Mouse (Mus musculus) heart, adult 2 months (tissue): Measurements from ENCODE around the gene Dusp14.

ENCODE experiments used
- CTCF ChIP-seq: fragments of 200-600 bp; IDR thresholded peaks from 2 replicates; pipeline ENCODE4 v1.8.1; 2022; ENCODE audit warnings: antibody characterized with exemption, mild to moderate bottlenecking, moderate library complexity
- EP300 ChIP-seq: fragments of 200-500 bp; IDR thresholded peaks from 2 replicates; pipeline ENCODE4 v1.6.1; 2011; ENCODE audit warnings: low read depth, low read length, control low read depth; ENCODE audit not compliant: insufficient read depth
- POLR2A ChIP-seq: fragments of 200-500 bp; IDR thresholded peaks from 2 replicates; pipeline ENCODE4 v1.6.1; 2011; ENCODE audit warnings: mild to moderate bottlenecking, low read depth, low read length, control low read depth; ENCODE audit not compliant: insufficient read depth

DNA sequence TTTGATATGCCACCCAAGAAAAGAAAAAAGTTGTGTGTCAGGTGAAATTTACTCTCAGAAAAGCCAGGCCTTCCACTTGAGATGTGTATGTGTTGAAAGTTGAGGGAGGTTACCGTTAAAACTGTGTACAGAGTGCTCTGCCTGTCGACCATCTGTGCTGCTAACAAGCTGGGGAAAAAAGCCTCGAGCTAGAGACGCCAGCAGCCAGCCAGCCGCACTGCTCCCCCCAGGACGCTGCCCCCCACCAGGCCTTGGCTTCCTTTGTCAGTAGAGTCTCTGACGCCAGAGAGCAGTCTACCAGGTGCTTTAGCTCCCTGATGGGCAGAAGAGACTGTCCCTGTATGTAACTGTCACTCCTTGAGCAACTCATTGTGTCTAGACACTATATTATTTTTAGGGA lies 56.0 kb downstream of the Dusp14 start:
- no peak for TF ChIP-seq CTCF
- TF ChIP-seq POLR2A = no peak
- TF ChIP-seq EP300 = no peak
